Mouse (Mus musculus): ENCODE data around the gene Ttc28.

Ttc28 gene

DNA sequence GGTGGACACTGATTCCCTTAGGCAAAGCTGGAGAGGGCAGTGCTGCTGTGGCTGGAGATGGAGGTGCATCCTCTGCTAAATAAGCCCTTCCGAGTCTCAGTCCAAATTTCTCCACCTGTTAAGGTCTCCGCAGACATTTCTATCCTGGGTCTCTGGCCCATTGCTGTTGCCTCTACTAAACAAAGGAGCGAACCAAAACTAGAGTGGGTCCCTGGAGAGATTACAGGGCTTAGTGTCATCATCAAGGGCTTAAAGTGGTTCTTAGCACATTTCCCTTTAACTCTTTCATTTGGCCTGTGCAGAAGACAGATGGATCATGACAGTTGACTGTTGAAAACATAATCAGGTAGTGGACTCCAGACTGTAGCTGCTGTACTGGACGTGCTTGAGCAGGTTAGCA, 9.0 kb downstream of the Ttc28 start:
- no peak for DNase-seq

GRCm38 (mm10) chr5:110889945-110890344, 10.3 kb downstream of the Ttc28 start:
- no peak for DNase-seq

- no peak for DNase-seq
Measured at GRCm38 (mm10) chr5:110890561-110890960, 11.0 kb downstream of the Ttc28 start.

DNA sequence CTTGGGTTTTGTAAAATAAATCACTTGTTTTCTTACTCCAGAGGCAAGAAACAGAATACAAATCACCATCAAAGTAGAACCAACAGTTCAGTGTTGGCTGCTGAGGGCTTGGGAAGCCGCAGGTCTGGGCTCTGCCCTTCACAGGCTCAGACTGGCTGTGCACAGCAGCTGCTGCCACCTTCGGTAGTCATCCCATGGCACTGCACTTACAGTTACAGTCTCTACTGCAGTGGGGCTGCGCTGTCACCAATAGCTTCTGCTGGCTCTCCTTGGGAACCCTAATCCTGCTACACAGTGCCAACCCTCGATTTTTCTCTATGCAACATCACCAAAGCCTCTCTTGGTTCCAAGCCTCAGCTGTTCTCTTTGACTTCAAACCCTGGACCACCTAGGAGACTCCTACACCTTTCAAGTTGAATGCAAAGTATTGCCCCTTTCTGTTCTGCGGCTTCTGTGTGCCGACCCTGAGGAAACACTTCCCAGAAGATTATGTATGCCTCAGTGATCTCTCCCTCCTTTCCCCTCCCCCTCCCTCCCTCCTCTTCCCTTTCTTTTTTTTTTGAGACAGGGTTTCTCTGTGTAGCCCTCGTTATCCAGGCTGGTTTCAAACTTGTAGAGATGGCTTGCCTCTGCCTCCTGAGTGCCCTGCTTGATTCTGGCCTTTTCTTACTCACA, 17.6 kb downstream of the Ttc28 start:
- no peak for DNase-seq

DNA sequence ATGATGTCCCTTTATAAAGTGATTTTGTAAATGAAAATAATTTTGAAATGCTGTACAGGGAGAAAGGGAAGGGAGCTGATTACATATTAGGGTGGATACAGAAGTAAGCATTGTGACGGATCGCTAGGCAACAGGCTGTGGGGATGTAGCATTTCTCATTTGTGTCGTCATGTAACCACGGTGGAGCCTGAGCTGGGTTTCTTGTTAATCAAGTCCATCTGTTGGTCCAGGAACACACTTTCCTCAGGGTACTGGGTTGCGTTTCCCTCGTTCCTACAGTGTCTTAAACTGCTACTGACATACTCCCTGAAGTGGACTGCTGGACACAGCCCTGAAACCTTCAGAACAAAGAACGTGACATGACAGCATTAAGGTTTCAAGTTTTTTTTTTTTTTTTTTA, 18.6 kb downstream of the Ttc28 start:
- DNase-seq = no peak

GRCm38 (mm10) chr5:110898785-110899184, 19.2 kb downstream of the Ttc28 start:
- DNase-seq = no peak

DNA sequence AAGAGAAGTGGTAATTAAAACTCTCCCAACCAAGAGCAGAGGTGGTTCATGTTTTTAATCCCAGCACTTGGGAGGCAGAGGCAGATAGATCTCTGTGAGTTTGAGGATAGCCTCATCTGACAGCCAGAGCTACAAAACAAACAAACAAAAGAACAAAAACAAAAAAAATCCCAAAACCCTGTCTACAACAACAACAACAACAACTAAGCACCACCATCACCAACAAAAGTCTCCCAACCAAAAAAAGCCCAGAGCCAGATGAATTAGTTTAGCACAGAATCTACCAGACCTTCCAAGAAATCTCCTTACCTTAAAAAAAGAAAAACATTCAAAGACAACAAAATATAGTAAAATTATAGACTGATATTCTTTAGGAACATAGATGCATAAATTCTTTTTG, 20.7 kb downstream of the Ttc28 start:
- no peak for DNase-seq

- no peak for DNase-seq
Measured at GRCm38 (mm10) chr5:110906708-110907107, 27.1 kb downstream of the Ttc28 start.

DNA sequence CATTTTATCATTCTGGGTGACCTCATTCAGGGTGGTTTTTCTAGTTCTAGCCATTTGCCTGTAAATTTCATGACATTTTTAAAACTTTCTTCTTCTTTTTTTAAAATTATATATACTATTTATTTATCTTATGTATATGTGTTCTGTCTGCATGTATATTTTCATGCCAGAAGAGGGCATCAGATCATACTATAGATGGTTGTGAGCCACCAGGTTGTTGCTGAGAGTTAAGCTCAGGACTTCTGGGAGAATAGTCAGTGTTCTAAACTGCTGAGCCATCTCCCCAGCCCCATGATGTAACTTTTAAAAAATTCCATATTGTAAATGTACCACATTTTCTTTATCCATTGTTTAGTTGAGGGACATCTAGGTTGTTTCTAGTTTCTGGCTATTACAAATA, 29.3 kb downstream of the Ttc28 start:
- DNase-seq = no peak

DNA sequence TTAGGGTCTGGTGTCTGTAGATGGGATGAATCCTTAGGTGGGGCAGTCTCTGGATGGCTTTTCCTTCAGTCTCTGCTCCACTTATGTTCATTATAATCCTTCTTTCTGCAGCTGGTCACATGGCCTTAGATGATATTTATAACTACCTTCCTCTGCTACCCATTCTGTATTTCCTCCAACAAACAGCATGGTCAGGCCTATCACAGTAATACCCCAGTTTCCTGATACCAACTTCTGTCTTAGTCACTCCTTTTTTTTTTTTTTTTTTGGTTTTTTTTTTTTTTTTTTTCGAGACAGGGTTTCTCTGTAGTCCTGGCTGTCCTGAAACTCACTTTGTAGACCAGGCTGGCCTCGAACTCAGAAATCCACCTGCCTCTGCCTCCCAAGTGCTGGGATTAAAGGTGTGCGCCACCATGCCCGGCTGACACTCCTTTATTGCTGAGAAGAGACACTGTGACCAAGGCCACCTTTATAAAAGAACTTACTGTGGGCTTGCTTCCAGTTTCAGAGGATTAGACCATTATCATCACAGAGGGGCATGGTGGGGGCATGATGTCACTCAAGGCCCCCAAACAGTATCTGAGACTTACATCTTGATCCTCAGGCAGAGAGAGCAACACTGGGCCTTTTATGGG, 30.5 kb downstream of the Ttc28 start:
- no peak for DNase-seq

DNA sequence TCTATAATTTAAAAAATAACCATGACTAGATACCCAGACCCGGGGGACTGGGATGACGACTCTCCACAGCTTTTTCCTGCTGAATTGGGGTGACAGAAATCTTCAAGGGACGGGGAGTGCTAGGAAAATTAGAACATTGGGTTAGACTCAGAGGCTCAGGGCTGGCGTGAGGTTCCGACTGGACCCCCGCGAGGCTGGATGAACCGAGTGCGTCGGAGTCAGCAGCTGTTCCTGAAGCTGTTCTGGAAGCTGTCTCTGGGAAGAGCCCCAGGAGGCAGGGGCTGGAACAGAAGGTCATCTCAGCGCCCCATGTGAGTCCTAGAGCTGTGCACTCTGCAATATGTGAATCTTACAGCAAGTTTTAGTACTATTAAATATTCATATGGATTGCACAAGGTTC, 35.3 kb downstream of the Ttc28 start:
- no peak for DNase-seq

- DNase-seq = no peak
Measured at GRCm38 (mm10) chr5:110916241-110916640, 36.6 kb downstream of the Ttc28 start.

DNA sequence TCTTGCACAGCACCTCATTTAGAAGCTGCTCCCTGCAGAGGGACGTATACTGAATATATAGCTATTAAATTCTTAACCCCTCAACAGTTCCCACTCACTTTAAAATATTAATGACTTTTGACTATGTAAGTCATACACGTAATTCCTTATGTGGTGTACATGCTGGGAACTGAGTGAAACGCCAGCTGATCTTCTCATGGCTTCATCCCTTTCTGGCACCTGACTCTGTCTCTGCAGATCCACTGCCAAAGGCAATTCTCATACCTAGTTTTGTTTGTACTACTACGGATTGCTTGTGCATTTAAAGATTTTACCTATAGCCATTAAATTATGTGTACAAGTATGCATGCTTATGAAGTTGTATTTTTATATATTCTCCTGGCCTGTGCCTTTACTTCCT, 39.9 kb downstream of the Ttc28 start:
- DNase-seq = no peak

DNA sequence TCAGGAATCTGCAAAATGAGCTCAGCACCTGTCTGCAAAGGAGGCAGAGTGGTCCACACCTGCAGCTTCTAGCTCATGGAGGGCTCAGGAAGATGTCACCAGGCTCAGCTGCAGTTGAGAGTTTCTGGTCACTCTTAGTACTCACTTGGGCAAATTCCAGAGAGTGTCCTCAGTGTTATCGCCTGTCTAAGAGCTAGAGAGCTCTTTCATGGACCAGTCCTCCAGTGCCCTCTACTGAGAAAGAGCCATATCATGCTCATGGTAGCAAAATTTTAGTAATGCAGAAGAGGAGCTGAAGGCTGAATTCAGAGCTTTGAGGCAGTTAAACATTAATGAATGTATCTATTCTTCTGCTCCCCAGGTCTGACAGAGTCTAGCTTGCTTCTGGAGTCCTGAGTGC, 43.7 kb downstream of the Ttc28 start:
- DNase-seq = no peak

- DNase-seq = no peak
Measured at GRCm38 (mm10) chr5:110924636-110925035, 45.0 kb downstream of the Ttc28 start.

DNA sequence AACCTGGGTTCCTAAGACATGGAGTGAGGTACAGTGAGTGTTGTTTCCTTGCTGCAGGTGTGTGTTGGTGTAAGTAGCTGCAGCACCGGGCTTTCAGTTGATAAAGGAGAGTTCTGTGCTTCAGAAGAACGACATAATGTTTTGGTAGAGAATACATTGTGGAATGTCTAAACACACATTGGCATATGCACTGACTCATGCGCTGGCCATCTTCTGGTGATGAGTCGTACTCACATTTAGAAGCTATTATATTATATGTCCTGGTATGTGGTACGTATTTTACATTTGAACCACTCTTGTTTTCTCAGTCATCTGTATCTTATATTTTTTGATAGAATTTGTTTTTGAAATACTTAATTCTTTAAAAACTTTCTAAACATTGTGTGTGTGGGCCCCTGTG, 46.2 kb downstream of the Ttc28 start:
- DNase-seq = no peak

DNA sequence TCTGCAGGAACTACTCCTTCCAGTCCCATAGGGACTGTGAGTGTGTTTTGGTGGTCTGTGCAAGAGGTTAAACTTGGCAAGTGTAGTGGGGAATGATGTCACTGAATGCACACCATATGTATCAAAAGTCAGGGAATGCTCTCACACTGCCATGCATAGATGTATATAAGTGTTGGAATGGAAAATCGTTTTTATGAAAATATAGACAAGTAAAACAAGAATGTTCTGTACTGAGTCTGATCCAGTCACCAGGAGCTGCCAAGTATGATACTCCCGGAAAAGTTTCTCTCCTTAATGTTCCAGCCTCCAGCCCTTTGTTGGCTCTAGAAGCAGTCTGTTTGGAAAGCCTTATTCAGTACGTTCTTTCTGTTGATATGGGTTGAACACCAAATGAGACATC, 48.7 kb downstream of the Ttc28 start:
- DNase-seq = no peak

- no peak for DNase-seq
Measured at GRCm38 (mm10) chr5:110929306-110929705, 49.7 kb downstream of the Ttc28 start.

DNA sequence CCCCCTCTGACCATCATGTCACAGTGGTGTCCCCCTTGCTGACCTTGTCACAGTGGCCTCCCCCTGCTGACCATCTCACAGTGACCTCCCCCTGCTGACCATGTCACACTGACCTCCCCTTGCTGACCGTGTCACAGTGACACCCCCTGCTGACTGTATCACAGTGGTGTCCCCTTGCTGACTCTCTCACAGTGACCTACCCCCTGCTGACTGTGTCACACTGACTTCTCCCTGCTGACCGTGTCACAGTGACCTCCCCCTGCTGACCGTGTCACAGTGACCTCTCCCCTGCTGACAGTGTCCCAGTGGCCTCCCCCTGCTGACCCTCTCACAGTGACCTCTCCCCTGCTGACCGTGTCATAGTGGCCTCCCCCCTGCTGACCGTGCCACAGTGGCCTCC, 57.0 kb downstream of the Ttc28 start:
- DNase-seq = no peak

- no peak for DNase-seq
Measured at GRCm38 (mm10) chr5:110944326-110944725, 64.7 kb downstream of the Ttc28 start.

DNA sequence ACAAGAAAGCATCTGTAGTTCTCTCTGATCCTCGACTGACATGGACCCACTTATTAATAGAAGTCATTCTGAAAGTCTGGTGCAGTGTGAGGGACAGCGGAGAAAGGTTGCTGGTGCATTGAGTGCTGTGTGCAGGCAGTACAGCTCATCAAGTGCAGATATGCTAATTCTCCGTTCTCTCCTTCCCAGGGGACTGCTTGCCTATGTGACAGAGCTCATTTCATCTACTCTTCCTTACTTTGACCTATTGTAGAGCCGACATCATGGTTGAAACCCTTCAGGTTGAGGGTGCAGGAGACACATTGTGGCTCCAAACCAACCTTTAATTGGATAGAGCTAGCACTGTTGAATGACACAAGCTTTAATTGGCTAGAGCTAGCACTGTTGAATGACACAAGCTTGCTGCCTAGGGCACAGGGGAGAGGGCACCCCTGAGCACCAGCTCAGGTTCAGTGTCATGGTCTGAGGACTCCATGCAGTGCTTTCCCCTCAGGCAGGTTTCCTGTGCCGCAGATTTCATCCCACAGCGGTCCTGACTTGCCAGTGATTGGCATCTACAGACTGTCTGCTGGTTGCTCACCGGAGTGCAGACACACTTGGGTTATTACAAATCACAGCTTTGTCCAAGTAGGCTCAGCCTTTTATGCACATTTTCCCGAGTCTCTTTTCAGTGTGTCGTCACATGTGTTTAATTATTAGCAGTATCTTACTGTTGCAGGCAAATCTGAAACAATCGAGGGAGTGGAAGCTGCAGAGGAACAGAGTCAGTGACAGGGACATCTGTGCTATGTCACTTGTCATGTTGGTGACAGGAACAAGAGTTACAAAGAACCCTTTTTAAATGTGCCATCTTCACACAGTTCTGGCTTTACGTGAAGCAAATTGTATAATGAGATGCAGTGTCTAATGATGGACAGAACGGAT, 69.1 kb downstream of the Ttc28 start:
- no peak for DNase-seq

DNA sequence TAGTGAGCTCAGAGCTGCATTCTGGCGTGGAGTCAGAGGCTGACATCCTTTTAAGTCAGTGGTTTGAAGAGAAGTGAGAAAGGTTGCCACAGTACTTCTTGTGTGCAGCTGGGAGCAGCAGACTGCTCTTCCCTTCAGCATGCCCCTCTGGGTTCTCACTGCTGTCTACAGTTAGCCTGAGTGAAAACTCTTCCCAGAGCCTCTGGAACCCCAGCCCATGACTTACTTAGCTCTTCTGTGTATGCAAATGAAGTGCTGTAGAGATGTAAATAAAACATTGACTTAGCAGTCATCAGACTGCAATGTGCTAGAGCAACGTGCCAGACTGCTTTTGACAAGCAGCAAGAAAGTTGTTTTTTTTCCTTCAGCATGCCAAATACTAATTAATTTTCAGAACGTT, 70.2 kb downstream of the Ttc28 start:
- no peak for DNase-seq

DNA sequence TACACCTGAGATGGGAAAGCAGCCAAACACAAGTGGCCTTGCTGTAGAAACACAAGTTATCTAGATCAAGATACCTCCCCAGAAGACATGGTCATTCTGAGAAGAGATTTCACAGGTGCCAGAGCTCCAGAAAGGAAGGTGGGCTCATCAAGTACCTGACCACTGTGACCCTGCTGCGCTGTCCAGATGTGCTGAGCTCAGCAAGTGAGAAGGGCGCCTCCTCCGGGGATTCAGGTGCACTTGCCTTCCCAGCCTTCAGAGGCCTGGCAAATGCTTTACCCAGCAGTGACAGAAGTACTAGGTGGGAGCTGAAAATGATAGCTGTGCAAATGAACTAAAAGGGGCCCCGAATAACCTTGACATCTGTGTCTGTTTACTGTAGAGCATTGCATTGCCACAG, 78.6 kb downstream of the Ttc28 start:
- DNase-seq = no peak

- no peak for DNase-seq
Measured at GRCm38 (mm10) chr5:110960067-110960466, 80.5 kb downstream of the Ttc28 start.

Data from thymus, postnatal 25 days (tissue).